Mouse (Mus musculus) bone marrow, adult 2 months (tissue): ENCODE results near the gene Nt5c3. TPM values are rescaled to one million over a fixed set of nuclear protein-coding genes. Genes with fewer than 3 reads are reported as not detected.

Source experiments
- H3K27ac ChIP-seq: fragments of 200-500 bp; 2 replicates; pipeline ENCODE4 v1.5.1; 2012; ENCODE audit warnings: low read depth, mild to moderate bottlenecking, control low read depth, inconsistent platforms, low read length; ENCODE audit not compliant: control insufficient read depth, poor library complexity, insufficient read depth
- H3K4me1 ChIP-seq: fragments of 200-500 bp; 2 replicates; pipeline ENCODE4 v1.6.1; 2011; ENCODE audit warnings: low read length; ENCODE audit not compliant: control insufficient read depth, insufficient read depth
- H3K4me3 ChIP-seq: fragments of 200-500 bp; replicated peaks from 2 replicates; pipeline ENCODE3; 2011; ENCODE audit warnings: mild to moderate bottlenecking, low read depth, low read length, control low read depth; ENCODE audit not compliant: control insufficient read depth
- CTCF ChIP-seq: fragments of 200-500 bp; IDR thresholded peaks from 2 replicates; pipeline ENCODE4 v1.5.1; 2011; ENCODE audit warnings: low read length, control low read depth; ENCODE audit not compliant: control insufficient read depth, insufficient read depth
- POLR2A ChIP-seq: fragments of 200-500 bp; IDR thresholded peaks from 2 replicates; pipeline ENCODE4 v1.6.1; 2011; ENCODE audit warnings: low read depth, mild to moderate bottlenecking, control low read depth, low read length, borderline replicate concordance; ENCODE audit not compliant: control insufficient read depth
- WGBS: fragments of 180-500 bp; shearing (Covaris S2); methylation state at CpG from one replicate; pipeline ENCODE4 v1.1.7; 2018; 5-methylcytosine and 5-hydroxymethylcytosine counted together
- polyA plus RNA-seq: library from polyadenylated mRNA; stranded (reverse); fragments of >200 nt; gene quantifications from 2 replicates; pipeline ENCODE4 v1.2.4, GENCODE M21; 2011; ENCODE audit warnings: low replicate concordance; ENCODE audit not compliant: missing spikeins, insufficient read depth, insufficient read length

The Nt5c3 gene
- polyA plus RNA-seq, 1 experiment = 205 TPM

DNA sequence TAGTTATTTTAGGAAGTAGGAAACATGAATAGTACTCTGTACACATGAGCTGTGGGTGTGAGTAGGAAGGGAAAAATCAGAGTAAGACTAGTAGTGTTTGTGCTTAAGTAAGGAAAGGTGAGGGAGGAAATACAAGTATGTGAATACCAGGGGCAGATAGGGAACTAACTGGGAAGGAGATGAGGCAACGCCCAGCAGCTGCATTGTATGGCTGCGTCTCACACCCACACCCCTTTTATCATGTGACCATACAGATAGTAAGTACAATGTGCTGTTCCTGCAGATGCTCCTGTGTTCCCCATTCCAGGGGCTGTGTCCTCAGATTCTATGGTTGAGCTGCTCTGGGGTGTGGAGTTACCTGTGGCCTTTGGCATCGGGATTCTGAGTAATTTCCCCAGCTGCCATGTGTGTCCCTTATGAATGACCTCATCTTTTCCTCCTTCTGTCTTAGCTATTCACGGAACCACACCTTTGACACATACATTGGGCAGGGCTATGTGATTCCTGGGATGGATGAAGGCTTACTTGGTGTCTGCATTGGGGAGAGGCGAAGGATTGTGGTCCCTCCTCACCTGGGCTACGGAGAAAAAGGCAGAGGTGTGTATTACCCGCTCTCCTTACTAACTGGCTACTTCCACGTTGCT, 63.4 kb downstream of the Nt5c3 start:
- Histone ChIP-seq H3K27ac (no peak overlapping the region), H3K4me3 (no peak overlapping the region), H3K4me1 (no peaks in the 10 kb centered on the region; the same call in 1 of the 2 replicates)
- WGBS = 69% methylated on average over 8 of the region's 8 CpGs
- TF ChIP-seq CTCF (no peak), POLR2A (no peak)

GRCm38 (mm10) chr6:56856748-56857147, 67.0 kb downstream of the Nt5c3 start:
- Histone ChIP-seq H3K4me3 (no peak overlapping the region), H3K27ac (no peak overlapping the region), H3K4me1 (no peaks in the 10 kb centered on the region; the same call in 1 of the 2 replicates)
- WGBS = 87% methylated on average over 5 of the region's 5 CpGs
- TF ChIP-seq CTCF (no peak), POLR2A (no peak)

GRCm38 (mm10) chr6:56854803-56855202, 68.9 kb downstream of the Nt5c3 start:
- H3K27ac ChIP-seq = no peak overlapping the region
- TF ChIP-seq POLR2A (no peak), CTCF (no peak)
- H3K4me1 ChIP-seq = no peaks in the 10 kb centered on the region
- 68% methylated on average over 8 of the region's 8 CpGs for WGBS
- H3K4me3 ChIP-seq = no peak overlapping the region

DNA sequence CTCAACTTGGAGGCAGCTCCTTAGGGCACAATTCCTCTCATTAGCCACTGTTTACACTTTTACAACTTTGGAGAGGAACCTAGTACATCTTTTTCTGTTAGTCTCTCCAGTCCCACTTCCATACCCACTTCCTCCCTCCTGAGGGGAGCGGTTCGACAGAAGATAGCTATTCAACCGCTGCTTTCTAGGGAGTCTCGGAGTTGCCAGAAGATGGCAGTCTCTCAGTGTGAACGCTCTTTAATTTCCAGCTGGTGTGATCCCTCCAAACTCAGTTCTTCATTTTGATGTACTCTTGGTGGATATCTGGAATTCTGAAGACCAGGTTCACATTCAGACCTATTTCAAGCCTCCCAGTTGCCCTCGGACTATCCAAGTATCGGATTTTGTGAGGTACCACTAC, 73.4 kb downstream of the Nt5c3 start:
- Histone ChIP-seq H3K27ac (no peak overlapping the region), H3K4me3 (no peak overlapping the region), H3K4me1 (no peaks in the 10 kb centered on the region)
- TF ChIP-seq CTCF (no peak), POLR2A (no peak)
- 51% methylated on average over 7 of the region's 7 CpGs for WGBS

GRCm38 (mm10) chr6:56848974-56849373, 74.8 kb downstream of the Nt5c3 start:
- Histone ChIP-seq H3K4me3 (no peak overlapping the region), H3K27ac (no peak overlapping the region), H3K4me1 (no peaks in the 10 kb centered on the region; the same call in 1 of the 2 replicates)
- 88% methylated on average over 3 of the region's 3 CpGs for WGBS
- no peak for TF ChIP-seq POLR2A
- no peak for TF ChIP-seq CTCF

- Histone ChIP-seq H3K27ac (no peak overlapping the region), H3K4me3 (no peak overlapping the region), H3K4me1 (no peaks in the 10 kb centered on the region; the same call in 1 of the 2 replicates)
- no peak for TF ChIP-seq POLR2A
- no peak for TF ChIP-seq CTCF
- WGBS = 72% methylated on average over 2 of the region's 2 CpGs
These were observed 79.4 kb downstream of the Nt5c3 start for GRCm38 (mm10) chr6:56844365-56844764.

DNA sequence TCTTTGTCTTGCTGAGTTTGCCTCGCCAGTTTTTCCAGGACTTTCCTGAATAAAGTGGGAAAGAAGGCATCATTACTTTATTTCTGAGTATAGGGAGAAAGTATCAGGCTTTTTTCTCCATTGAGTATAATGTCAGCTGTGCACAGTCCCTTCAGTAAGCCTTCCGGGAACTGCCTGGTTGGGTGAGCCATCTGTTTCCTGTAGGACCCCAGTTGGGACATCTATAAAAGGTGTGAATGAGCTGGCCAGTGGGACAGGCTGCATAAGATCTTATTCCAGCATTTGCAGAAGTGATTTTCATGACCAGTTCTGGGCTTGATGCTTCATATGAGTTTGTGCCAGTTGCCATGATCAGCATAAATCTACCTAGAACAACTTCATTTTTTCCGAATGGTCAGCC, 80.5 kb downstream of the Nt5c3 start:
- H3K4me1 ChIP-seq = no peaks in the 10 kb centered on the region; the same call in 1 of the 2 replicates
- WGBS = 85% methylated on average over 3 of the region's 3 CpGs
- H3K4me3 ChIP-seq = no peak overlapping the region
- no peak for TF ChIP-seq POLR2A
- no peak for TF ChIP-seq CTCF
- no peak overlapping the region for H3K27ac ChIP-seq

DNA sequence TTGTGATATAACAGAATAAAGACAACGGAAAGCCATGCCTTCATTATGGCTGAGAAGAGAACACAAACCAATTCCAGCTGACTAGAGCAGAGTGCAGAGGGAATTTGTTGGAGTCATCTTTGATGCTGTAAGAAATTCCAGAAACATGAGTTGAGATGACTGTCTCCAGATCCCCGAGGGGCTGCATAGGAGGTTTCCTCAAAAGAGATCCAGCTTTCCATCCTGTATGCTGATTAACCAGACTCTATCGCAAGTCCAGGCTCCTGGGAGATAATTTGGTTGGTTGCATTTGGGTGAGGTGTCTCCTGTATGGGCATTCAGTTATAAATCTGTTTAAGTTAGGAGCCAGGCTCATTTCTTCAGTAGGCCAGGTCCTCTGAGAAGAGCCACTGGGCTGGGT, 86.1 kb downstream of the Nt5c3 start:
- no peak for TF ChIP-seq POLR2A
- no peak for TF ChIP-seq CTCF
- no peak overlapping the region for H3K27ac ChIP-seq
- 89% methylated on average over 3 of the region's 3 CpGs for WGBS

GRCm38 (mm10) chr6:56837166-56837565, 86.6 kb downstream of the Nt5c3 start:
- H3K4me3 ChIP-seq = no peak overlapping the region
- WGBS = 88% methylated on average over 12 of the region's 12 CpGs
- no peak for TF ChIP-seq CTCF
- TF ChIP-seq POLR2A = no peak
- H3K27ac ChIP-seq = no peak overlapping the region
- no peaks in the 10 kb centered on the region for H3K4me1 ChIP-seq

More for the DNA sequence above, 86.1 kb downstream of the Nt5c3 start:
- H3K4me1 ChIP-seq = no peaks in the 10 kb centered on the region
- H3K4me3 ChIP-seq = no peak overlapping the region
